In genomic region chrX:75513787-75514178, GRCm38 (mm10) we compare ENCODE assay signal across 8 mouse cellular contexts. TPM values are rescaled to one million over a fixed set of nuclear protein-coding genes. Genes with fewer than 3 reads are reported as not detected.
A peak's percentile ranks its signal among the peaks of the same experiment; 100 is the strongest.
DNase-seq lines count a peak whose midpoint lies in the region; ATAC-seq and TF ChIP-seq lines count a peak whose summit lies in the region.

No protein-coding gene starts in this region.

- 26% methylated on average over 3 of the region's 3 CpGs for WGBS in heart, postnatal 0 days
- 32% methylated on average over 3 of the region's 3 CpGs for WGBS in hindbrain, embryonic 10.5 days
- 51% methylated on average over 3 of the region's 3 CpGs for WGBS in midbrain, embryonic 12.5 days

- peak overlapping the region; percentile 36; the same call in 1 of the 2 replicates for H3K4me2 ChIP-seq in heart, postnatal 0 days (ENCODE audit: low read depth, low read length)
- H3K4me2 ChIP-seq in midbrain, embryonic 12.5 days (replicated peaks) = peak overlapping the region; percentile 38

- DNase-seq in heart, postnatal 0 days (ENCODE audit: low spot score) = no peak
- no peak for DNase-seq in heart, postnatal 4 days
- no peak for DNase-seq in hindbrain, embryonic 10.5 days (ENCODE audit: low spot score)
- no peak for DNase-seq in frontal cortex, postnatal 36 days (ENCODE audit: low spot score in 2 of 2)
- DNase-seq in kidney, postnatal 36 days = no peak
- DNase-seq in cerebellum, adult 9-11 months = no peak

- H3K27ac ChIP-seq in heart, postnatal 0 days (ENCODE audit: low read depth) = no peak overlapping the region
- no peak overlapping the region for H3K27ac ChIP-seq in cortical plate, adult 2 months (ENCODE audit: insufficient read depth, low read length)
- peak overlapping the region; percentile 89; the same call in 1 of the 2 replicates for H3K27ac ChIP-seq in hindbrain, embryonic 10.5 days
- H3K27ac ChIP-seq in midbrain, embryonic 12.5 days (replicated peaks) = no peak overlapping the region

- TF ChIP-seq EP300 in heart, postnatal 0 days (IDR thresholded peaks at IDR 0.05; ENCODE audit: low read depth) = no peak

- H3K4me3 ChIP-seq in heart, postnatal 0 days (ENCODE audit: low read depth, low read length) = no peak overlapping the region
- H3K4me3 ChIP-seq in cortical plate, adult 2 months (ENCODE audit: insufficient read depth, low read length) = peak overlapping the region; percentile 99; the same call in 1 of the 2 replicates
- peak overlapping the region; percentile 60 for H3K4me3 ChIP-seq in hindbrain, embryonic 10.5 days
- 0 out of 2 replicates have a peak overlapping the region, but pooled peaks have one; percentile 21 for H3K4me3 ChIP-seq in midbrain, embryonic 12.5 days

- no peaks in the 10 kb centered on the region for H3K36me3 ChIP-seq in heart, postnatal 0 days (replicated peaks; ENCODE audit: control insufficient read depth, insufficient read depth, low read length)
- peaks cover 8% of the 10 kb centered on the region; the same call in 1 of the 2 replicates for H3K36me3 ChIP-seq in hindbrain, embryonic 10.5 days
- H3K36me3 ChIP-seq in midbrain, embryonic 12.5 days = no peaks in the 10 kb centered on the region

- H3K4me1 ChIP-seq in heart, postnatal 0 days (ENCODE audit: control insufficient read depth, insufficient read depth) = no peaks in the 10 kb centered on the region
- no peaks in the 10 kb centered on the region for H3K4me1 ChIP-seq in cortical plate, adult 2 months (ENCODE audit: control insufficient read depth, insufficient read depth, low read length)
- no peaks in the 10 kb centered on the region; the same call in 1 of the 2 replicates for H3K4me1 ChIP-seq in hindbrain, embryonic 10.5 days (replicated peaks)
- H3K4me1 ChIP-seq in midbrain, embryonic 12.5 days = no peaks in the 10 kb centered on the region

- TF ChIP-seq POLR2A in cortical plate, adult 2 months (IDR thresholded peaks at IDR 0.05; ENCODE audit: extremely low read depth, insufficient read depth, low read length) = no peak

- no peak overlapping the region for H3K9ac ChIP-seq in heart, postnatal 0 days (replicated peaks; ENCODE audit: low read depth, low read length)
- H3K9ac ChIP-seq in midbrain, embryonic 12.5 days (replicated peaks) = no peak overlapping the region

- H3K27me3 ChIP-seq in heart, postnatal 0 days (ENCODE audit: control insufficient read depth, insufficient read depth, low read length) = no peaks in the 10 kb centered on the region
- no peaks in the 10 kb centered on the region for H3K27me3 ChIP-seq in hindbrain, embryonic 10.5 days (ENCODE audit: insufficient read depth, poor library complexity, severe bottlenecking)
- H3K27me3 ChIP-seq in midbrain, embryonic 12.5 days = no peaks in the 10 kb centered on the region

- TF ChIP-seq CTCF in heart, postnatal 0 days (IDR thresholded peaks at IDR 0.05; ENCODE audit: low read depth) = no peak
- TF ChIP-seq CTCF in cortical plate, adult 2 months (IDR thresholded peaks at IDR 0.05; ENCODE audit: extremely low read depth, insufficient read depth, low read length) = no peak

- ATAC-seq in heart, postnatal 0 days (ENCODE audit: insufficient read depth, low read depth) = no peak
- ATAC-seq in midbrain, embryonic 12.5 days (ENCODE audit: low FRiP score, low read depth) = no peak

- no peaks in the 10 kb centered on the region for H3K9me3 ChIP-seq in heart, postnatal 0 days (replicated peaks; ENCODE audit: control insufficient read depth, low read length)
- no peaks in the 10 kb centered on the region for H3K9me3 ChIP-seq in hindbrain, embryonic 10.5 days
- no peaks in the 10 kb centered on the region for H3K9me3 ChIP-seq in midbrain, embryonic 12.5 days

RNA-seq across cellular contexts. Expression of gene Vbp1, which starts 0.3 kb away (rescaled TPM):
- total RNA-seq in heart, postnatal 0 days (2014; rRNA removed; ENCODE audit: low replicate concordance) = 65.4 and 70.6 TPM in 2 replicates
- 146 and 148 TPM in 2 replicates for polyA plus RNA-seq in heart, postnatal 0 days (2015; fragmentation: Nextera tagmentation; extraction: Ambion mirVana)
- 10 to 100 TPM; 68.8 to 72.5 TPM for total RNA-seq in heart, postnatal 4 days (2021)
- 56.7 and 57.7 TPM in 2 replicates for polyA plus RNA-seq in cortical plate, adult 2 months (2012; rRNA removed)
- 219 and 228 TPM in 2 replicates for polyA plus RNA-seq in hindbrain, embryonic 10.5 days (2016; fragmentation: Nextera tagmentation; extraction: Ambion mirVana)
- 249 and 258 TPM in 2 replicates for polyA plus RNA-seq in midbrain, embryonic 12.5 days (2016; fragmentation: Nextera tagmentation; extraction: Ambion mirVana)
